Mouse (Mus musculus) neural tube, embryonic 15.5 days (tissue): ENCODE data around the gene Scyl1. TPM values are rescaled to one million over a fixed set of nuclear protein-coding genes. Genes with fewer than 3 reads are reported as not detected.

ENCODE experiments used
- ATAC-seq: fragments of 200-750 bp; cut with Nextera tagmentation; 2 replicates; pipeline ENCODE4 v1.8.0; 2017; ENCODE audit warnings: mild to moderate bottlenecking, moderate TSS enrichment, moderate library complexity; ENCODE audit not compliant: low FRiP score
- H3K27ac ChIP-seq: fragments of 300-500 bp; sonication (generic); replicated peaks from 2 replicates; pipeline ENCODE4 v1.5.1; 2015; ENCODE audit warnings: mild to moderate bottlenecking, inconsistent platforms
- H3K27me3 ChIP-seq: fragments of 300-500 bp; sonication (generic); replicated peaks from 2 replicates; pipeline ENCODE4 v1.6.1; 2015; ENCODE audit warnings: inconsistent platforms
- H3K36me3 ChIP-seq: fragments of 300-500 bp; sonication (generic); 2 replicates; pipeline ENCODE4 v1.6.1; 2015; ENCODE audit warnings: inconsistent platforms
- H3K4me1 ChIP-seq: fragments of 300-500 bp; sonication (generic); 2 replicates; pipeline ENCODE4 v1.6.1; 2015; ENCODE audit warnings: inconsistent platforms
- H3K4me2 ChIP-seq: fragments of 300-500 bp; sonication (generic); 2 replicates; pipeline ENCODE4 v1.6.1; 2015; ENCODE audit warnings: inconsistent platforms, mild to moderate bottlenecking, moderate library complexity
- H3K4me3 ChIP-seq: fragments of 300-500 bp; sonication (generic); replicated peaks from 2 replicates; pipeline ENCODE4 v1.5.1; 2015; ENCODE audit warnings: mild to moderate bottlenecking, inconsistent platforms
- H3K9ac ChIP-seq: fragments of 300-500 bp; sonication (generic); replicated peaks from 2 replicates; pipeline ENCODE4 v1.6.1; 2015; ENCODE audit warnings: mild to moderate bottlenecking, inconsistent platforms
- H3K9me3 ChIP-seq: fragments of 300-500 bp; sonication (generic); replicated peaks from 2 replicates; pipeline ENCODE4 v1.6.1; 2016; ENCODE audit warnings: inconsistent platforms
- WGBS: fragments of 180-500 bp; shearing (Covaris S2); methylation state at CpG from one replicate; pipeline ENCODE4 v1.1.7; 2015; ENCODE audit warnings: mixed read lengths; 5-methylcytosine and 5-hydroxymethylcytosine counted together
- polyA plus RNA-seq: library from polyadenylated mRNA; unstranded; fragments of >200 nt; fragmentation: Nextera tagmentation; extraction: Ambion mirVana; gene quantifications from 2 replicates; pipeline ENCODE4 v1.2.1, GENCODE M21; 2015

Gene Scyl1
- polyA plus RNA-seq, 1 experiment from 2014 or later, result 83.1 TPM

DNA sequence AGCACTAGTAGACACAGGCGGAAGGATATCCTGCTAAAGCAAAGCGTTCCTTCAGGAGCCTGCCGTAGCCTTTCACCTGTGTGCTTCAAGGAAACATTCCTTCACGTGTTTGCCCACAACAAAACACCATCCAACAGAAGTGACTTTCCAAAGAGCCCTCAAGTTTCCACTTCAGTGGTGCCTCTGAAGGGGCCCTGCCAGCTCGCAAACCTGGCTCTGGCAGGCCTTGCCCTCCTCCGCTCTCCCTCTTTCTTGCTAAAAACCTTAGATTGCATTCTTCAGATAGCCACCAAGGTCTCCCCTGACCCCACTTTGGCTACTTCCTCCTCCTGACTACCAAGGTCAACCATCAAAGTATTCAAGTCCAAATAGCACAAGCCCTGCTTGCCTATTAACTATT is 10.3 kb upstream of the Scyl1 start:
- ATAC-seq, result no peak
- WGBS, result 92% methylated on average over 6 of the region's 6 CpGs
- Histone ChIP-seq H3K4me3 (no peak overlapping the region), H3K9me3 (no peaks in the 10 kb centered on the region), H3K36me3 (no peaks in the 10 kb centered on the region), H3K27me3 (no peaks in the 10 kb centered on the region), H3K4me1 (no peaks in the 10 kb centered on the region), H3K27ac (no peak overlapping the region), H3K9ac (no peak overlapping the region), H3K4me2 (no peak overlapping the region)

DNA sequence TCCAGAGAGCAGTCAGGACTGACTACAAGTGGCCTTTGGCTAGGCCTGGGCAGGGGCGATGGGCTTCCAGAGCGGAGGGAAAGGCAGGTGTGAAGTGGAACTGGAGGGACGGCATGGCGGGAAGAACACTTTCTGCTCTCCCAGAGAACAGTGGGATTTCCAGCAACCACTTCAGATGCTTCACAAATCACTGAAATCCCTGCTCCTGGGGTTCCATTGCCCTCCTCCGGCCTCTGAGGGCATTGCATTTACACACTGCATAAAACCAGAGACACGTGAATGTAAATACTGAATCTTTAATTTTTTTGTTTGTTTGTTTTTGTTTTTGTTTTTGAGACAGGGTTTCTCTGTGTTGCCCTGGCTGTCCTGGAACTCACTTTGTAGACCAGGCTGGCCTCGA is 9.0 kb upstream of the Scyl1 start:
- no peaks in the 10 kb centered on the region for H3K4me1 ChIP-seq
- H3K27ac ChIP-seq, result no peak overlapping the region
- no peaks in the 10 kb centered on the region for H3K9me3 ChIP-seq
- no peak for ATAC-seq
- H3K27me3 ChIP-seq, result no peaks in the 10 kb centered on the region
- H3K4me3 ChIP-seq, result no peak overlapping the region
- no peak overlapping the region for H3K4me2 ChIP-seq
- no peaks in the 10 kb centered on the region for H3K36me3 ChIP-seq
- H3K9ac ChIP-seq, result no peak overlapping the region
- WGBS, result 71% methylated on average over 7 of the region's 7 CpGs

DNA sequence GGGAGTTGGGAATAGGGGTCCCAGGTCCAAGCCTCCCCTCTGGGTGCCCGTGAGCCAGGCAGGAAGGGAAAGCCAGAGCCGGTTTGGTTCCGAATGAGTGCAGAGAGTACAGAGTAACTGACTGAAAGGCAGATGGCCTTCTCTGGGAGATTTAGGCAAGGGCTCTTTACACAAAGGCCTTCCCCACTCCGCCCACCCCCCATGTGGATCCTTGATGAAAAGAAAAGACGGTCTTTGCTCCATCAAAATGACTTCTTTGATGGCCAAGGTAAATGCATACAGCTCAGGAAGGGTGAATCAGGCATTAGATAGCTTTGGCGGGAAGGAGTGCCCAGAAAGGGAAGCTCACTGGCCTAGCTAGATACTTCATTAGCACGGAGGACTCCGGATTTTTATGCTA is 7.1 kb upstream of the Scyl1 start:
- no peak overlapping the region for H3K9ac ChIP-seq
- H3K4me1 ChIP-seq, result no peaks in the 10 kb centered on the region
- H3K9me3 ChIP-seq, result no peaks in the 10 kb centered on the region
- no peak overlapping the region for H3K27ac ChIP-seq
- no peaks in the 10 kb centered on the region for H3K36me3 ChIP-seq
- H3K27me3 ChIP-seq, result no peaks in the 10 kb centered on the region
- ATAC-seq, result no peak
- no peak overlapping the region for H3K4me3 ChIP-seq
- H3K4me2 ChIP-seq, result no peak overlapping the region
- 52% methylated on average over 8 of the region's 8 CpGs for WGBS

- H3K27me3 ChIP-seq, result no peaks in the 10 kb centered on the region
- no peaks in the 10 kb centered on the region for H3K36me3 ChIP-seq
- H3K4me1 ChIP-seq, result no peaks in the 10 kb centered on the region
- no peak overlapping the region for H3K4me2 ChIP-seq
- WGBS, result 85% methylated on average over 9 of the region's 9 CpGs
- H3K9me3 ChIP-seq, result no peaks in the 10 kb centered on the region
- ATAC-seq, result no peak
- H3K9ac ChIP-seq, result no peak overlapping the region
- no peak overlapping the region for H3K27ac ChIP-seq
- no peak overlapping the region for H3K4me3 ChIP-seq
Measured at GRCm38 (mm10) chr19:5777387-5778032, 6.3 kb upstream of the Scyl1 start.

DNA sequence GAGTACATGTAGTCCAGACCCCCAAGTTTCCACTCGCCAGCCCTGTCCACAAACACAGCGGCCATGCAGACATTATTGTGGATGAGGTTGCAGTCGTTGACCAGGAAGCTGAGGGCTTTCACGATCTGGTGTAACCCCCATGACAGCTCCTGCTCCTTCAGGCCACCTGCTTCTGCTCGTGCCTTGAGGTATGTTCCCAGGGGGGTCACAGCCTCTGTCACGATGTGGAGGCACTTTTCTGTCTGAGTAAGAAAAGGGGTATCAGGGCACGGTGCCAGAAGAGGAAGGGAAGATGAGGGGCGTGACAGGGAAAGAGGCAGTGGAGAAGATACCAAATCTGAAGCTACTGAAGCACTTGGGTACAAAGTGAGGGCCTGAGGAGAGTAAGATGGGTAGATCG is 908 bp downstream of the Scyl1 start:
- peak overlapping the region; percentile 75 for H3K4me3 ChIP-seq
- no peaks in the 10 kb centered on the region for H3K9me3 ChIP-seq
- WGBS, result 42% methylated on average over 9 of the region's 9 CpGs
- no peaks in the 10 kb centered on the region for H3K27me3 ChIP-seq
- peaks cover 33% of the 10 kb centered on the region for H3K36me3 ChIP-seq
- H3K4me2 ChIP-seq, result peak overlapping the region; percentile 85
- peak overlapping the region; percentile 95 for H3K9ac ChIP-seq
- ATAC-seq, result no peak
- H3K27ac ChIP-seq, result peak overlapping the region; percentile 88
- peaks cover 36% of the 10 kb centered on the region for H3K4me1 ChIP-seq

DNA sequence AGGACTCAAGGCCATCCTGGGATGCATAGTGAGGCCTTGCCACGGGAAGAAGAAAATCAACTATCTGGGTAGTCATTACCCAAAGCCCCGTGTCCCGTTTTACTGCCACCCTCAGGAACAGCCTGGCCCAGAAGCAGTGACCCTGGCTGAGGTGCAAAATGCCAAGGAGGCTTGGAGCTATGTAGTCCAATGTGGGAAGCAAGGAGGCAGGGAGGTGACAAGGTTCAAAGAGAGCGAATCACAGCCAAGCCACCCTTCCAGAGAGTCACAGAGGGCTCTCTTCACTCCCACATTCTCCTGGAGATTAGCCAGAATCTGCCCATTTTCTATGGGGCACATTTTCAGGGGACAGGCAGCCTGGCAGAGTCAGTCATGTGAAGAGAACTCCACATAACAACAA is 3.9 kb downstream of the Scyl1 start:
- Histone ChIP-seq H3K4me2 (no peak overlapping the region), H3K4me1 (peaks cover 36% of the 10 kb centered on the region), H3K27ac (no peak overlapping the region), H3K27me3 (no peaks in the 10 kb centered on the region), H3K4me3 (no peak overlapping the region), H3K36me3 (peaks cover 58% of the 10 kb centered on the region), H3K9me3 (no peaks in the 10 kb centered on the region), H3K9ac (no peak overlapping the region)
- WGBS, result 83% methylated on average over 4 of the region's 4 CpGs
- ATAC-seq, result no peak

GRCm38 (mm10) chr19:5763163-5763562 is 8.1 kb downstream of the Scyl1 start:
- Histone ChIP-seq H3K27ac (no peak overlapping the region), H3K4me2 (no peak overlapping the region), H3K9ac (no peak overlapping the region), H3K4me1 (peaks cover 11% of the 10 kb centered on the region), H3K27me3 (peaks cover 8% of the 10 kb centered on the region), H3K36me3 (peaks cover 88% of the 10 kb centered on the region), H3K4me3 (no peak overlapping the region), H3K9me3 (no peaks in the 10 kb centered on the region)
- WGBS, result 98% methylated on average over 6 of the region's 6 CpGs
- ATAC-seq, result no peak

DNA sequence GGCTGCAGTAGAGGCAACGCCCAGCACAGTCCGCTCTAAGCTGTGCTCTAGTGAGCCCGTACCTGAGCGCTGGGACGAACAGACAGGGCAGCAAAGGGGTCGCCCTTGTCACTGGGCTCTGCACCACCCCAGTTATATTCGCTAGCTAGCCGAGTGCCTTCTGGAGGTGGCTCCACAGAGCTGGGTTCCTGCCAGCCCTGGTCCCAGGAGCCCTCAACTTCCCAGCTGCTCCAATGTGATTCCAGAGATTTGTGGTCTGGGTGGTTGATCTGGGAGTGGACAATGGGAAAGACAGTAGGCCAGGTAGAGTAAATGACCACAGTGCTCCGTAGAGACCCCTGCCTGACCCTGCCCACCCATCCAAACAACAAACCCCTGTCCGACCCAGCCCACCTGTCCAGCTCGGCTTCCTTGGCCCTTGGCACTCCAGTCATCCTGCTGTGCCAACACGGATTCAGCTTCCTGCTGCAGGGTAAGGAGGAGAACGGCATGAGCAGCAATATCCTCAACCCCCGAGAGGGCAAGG is 12.3 kb downstream of the Scyl1 start:
- WGBS, result 89% methylated on average over 14 of the region's 14 CpGs
- Histone ChIP-seq H3K4me3 (no peak overlapping the region), H3K27me3 (peaks cover 43% of the 10 kb centered on the region), H3K4me1 (peaks cover 11% of the 10 kb centered on the region), H3K27ac (no peak overlapping the region), H3K9ac (no peak overlapping the region), H3K36me3 (peaks cover 54% of the 10 kb centered on the region), H3K9me3 (no peaks in the 10 kb centered on the region), H3K4me2 (no peak overlapping the region)
- no peak for ATAC-seq

DNA sequence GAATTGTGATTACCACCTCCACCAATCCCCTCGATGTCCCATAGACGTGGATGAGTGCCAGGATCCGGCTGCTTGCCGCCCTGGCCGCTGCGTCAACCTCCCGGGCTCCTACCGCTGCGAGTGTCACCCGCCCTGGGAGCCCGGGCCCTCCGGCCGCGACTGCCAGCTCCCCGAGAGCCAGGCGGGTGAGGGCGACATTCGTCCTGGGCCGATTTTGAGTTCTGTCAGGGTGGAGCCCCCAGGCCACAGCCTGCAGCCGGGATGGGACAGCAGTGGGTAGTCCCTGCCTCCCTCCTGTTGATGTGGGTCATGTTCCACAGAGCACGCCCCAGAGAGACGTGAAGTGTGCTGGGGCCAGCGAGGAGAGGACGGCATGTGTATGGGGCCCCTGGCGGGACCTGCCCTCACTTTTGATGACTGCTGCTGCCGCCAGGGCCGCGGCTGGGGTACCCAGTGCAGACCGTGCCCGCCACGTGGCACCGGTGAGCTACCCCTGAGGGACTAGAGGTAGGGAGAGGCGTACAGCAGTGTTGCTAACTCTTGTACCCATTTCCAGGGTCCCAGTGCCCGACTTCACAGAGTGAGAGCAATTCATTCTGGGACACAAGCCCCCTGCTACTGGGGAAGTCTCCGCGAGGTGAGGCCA is 14.1 kb downstream of the Scyl1 start:
- peaks cover 42% of the 10 kb centered on the region for H3K36me3 ChIP-seq
- H3K4me2 ChIP-seq, result peak overlapping the region; percentile 26
- peak; percentile 31 for ATAC-seq
- H3K4me1 ChIP-seq, result peaks cover 11% of the 10 kb centered on the region
- H3K4me3 ChIP-seq, result no peak overlapping the region
- H3K27ac ChIP-seq, result no peak overlapping the region
- 16% methylated on average over 36 of the region's 36 CpGs for WGBS
- no peaks in the 10 kb centered on the region for H3K9me3 ChIP-seq
- H3K27me3 ChIP-seq, result peaks cover 56% of the 10 kb centered on the region
- H3K9ac ChIP-seq, result no peak overlapping the region

- H3K4me1 ChIP-seq, result peaks cover 14% of the 10 kb centered on the region
- H3K27ac ChIP-seq, result no peak overlapping the region
- H3K4me3 ChIP-seq, result no peak overlapping the region
- WGBS, result 14% methylated on average over 28 of the region's 29 CpGs
- peaks cover 62% of the 10 kb centered on the region for H3K27me3 ChIP-seq
- H3K9ac ChIP-seq, result no peak overlapping the region
- peak; percentile 51; the same call in 1 of the 2 replicates for ATAC-seq
- peak overlapping the region; percentile 26 for H3K4me2 ChIP-seq
- H3K36me3 ChIP-seq, result peaks cover 40% of the 10 kb centered on the region
- no peaks in the 10 kb centered on the region for H3K9me3 ChIP-seq
Measured at GRCm38 (mm10) chr19:5756321-5756985, 14.8 kb downstream of the Scyl1 start.

- Histone ChIP-seq H3K4me1 (peaks cover 9% of the 10 kb centered on the region), H3K27ac (no peak overlapping the region), H3K9me3 (no peaks in the 10 kb centered on the region), H3K9ac (no peak overlapping the region), H3K4me3 (no peak overlapping the region), H3K4me2 (peak overlapping the region; percentile 7), H3K36me3 (no peaks in the 10 kb centered on the region), H3K27me3 (peaks cover 79% of the 10 kb centered on the region)
- whole genome bisulfite sequencing, result 7% methylated on average over 20 of the region's 20 CpGs
- no peak for ATAC-seq
Measured at GRCm38 (mm10) chr19:5751742-5752141, 19.5 kb downstream of the Scyl1 start.

- Histone ChIP-seq H3K9ac (no peak overlapping the region), H3K9me3 (no peaks in the 10 kb centered on the region), H3K4me1 (peaks cover 12% of the 10 kb centered on the region), H3K36me3 (no peaks in the 10 kb centered on the region), H3K27me3 (peaks cover 77% of the 10 kb centered on the region), H3K27ac (no peak overlapping the region), H3K4me3 (no peak overlapping the region), H3K4me2 (no peak overlapping the region)
- 12% methylated on average over 22 of the region's 22 CpGs for WGBS
- ATAC-seq, result no peak
Measured at GRCm38 (mm10) chr19:5750951-5751350, 20.3 kb downstream of the Scyl1 start.
